Mouse (Mus musculus): Measurements from ENCODE around the gene Dgkz. TPM values are rescaled to one million over a fixed set of nuclear protein-coding genes. Genes with fewer than 3 reads are reported as not detected.

Gene Dgkz
- total RNA-seq (2012; rRNA removed), result 47.0 and 59.0 TPM in 2 replicates

DNA sequence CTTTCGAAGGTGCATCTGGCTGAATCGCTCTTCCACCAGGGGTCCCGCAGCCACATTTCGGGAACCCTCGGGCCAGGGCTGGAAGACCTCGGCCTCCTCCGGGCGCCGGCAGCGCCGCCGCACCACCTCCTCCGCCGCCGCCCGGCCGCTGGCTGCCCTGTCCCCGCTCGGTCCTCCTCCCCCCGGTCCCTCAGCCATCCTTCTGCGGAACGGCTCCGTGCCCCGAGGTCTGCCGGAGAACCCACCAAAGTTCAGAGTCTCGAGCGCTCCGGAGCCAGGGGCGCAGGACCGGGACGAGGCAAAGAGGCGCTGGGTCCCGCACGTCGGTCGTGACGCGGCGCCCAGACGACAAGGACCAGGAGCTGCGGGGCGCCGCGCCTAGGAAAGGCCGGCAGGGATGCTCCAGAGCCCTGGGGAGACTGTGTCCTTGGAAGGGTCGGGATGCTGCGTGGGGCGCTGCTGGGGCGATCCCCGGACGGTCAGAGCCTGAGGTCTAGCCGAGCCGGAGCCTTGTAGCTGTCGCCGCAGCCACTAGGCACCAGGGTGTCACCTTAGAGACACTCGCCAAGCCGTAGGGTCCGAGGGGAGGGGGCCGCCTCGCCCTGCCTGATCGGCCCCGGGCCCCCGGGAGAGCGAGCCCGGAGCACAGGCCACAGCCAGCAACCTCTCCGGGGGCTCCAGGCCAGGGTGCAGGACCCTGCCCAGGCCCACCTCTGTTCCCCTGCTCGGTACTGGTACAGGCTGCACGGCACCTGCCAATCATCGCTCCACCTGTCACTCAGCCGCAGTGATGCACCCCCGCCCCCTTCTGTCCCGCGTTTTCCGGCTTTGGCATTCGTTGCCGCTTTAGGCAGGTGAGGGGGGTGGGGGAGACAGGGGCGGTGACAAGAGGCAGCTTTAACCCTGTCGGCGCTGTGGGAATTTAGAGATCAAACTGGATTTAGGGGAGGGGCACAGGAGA is at the start of gene Dgkz:
Dgkz (minus strand) TSS at position 284 of the 961 bp plus-strand sequence.
- TF ChIP-seq CHD2 (IDR thresholded peaks at IDR 0.05; ENCODE audit: low read depth, low read length) (no peak), ZC3H11A (IDR thresholded peaks at IDR 0.05; ENCODE audit: borderline replicate concordance, low read depth, low read length) (no peak), MAFK (IDR thresholded peaks at IDR 0.05; ENCODE audit: insufficient read depth, low read depth, low read length) (no peak), ZNF384 (IDR thresholded peaks at IDR 0.05; ENCODE audit: low read depth, low read length) (no peak), HCFC1 (IDR thresholded peaks at IDR 0.05; ENCODE audit: borderline replicate concordance, insufficient read depth, low read length) (no peak)
- DNase-seq (ENCODE audit: low read depth, low spot score), result no peak
- H3K9ac ChIP-seq (ENCODE audit: insufficient read depth, low read depth, low read length, poor library complexity, severe bottlenecking), result peak within 1 kb of the TSS; percentile 57
- no peaks in the 10 kb centered on the region for H3K36me3 ChIP-seq (ENCODE audit: control insufficient read depth, insufficient read depth, low read length, poor library complexity, severe bottlenecking)
- H3K4me1 ChIP-seq (ENCODE audit: control insufficient read depth in 2 of 2, insufficient read depth in 2 of 2, low read length in 2 of 2, poor library complexity in 1 of 2), result peaks cover 4 to 41% of the 10 kb centered on the region in 2 experiments; a peak in 3 of 4 replicates
- H3K4me3 ChIP-seq (ENCODE audit: insufficient read depth in 1 of 2, low read depth in 1 of 2, low read length in 2 of 2, poor library complexity in 1 of 2, severe bottlenecking in 1 of 2), result peak within 1 kb of the TSS; percentile 66 to 72
- H3K27ac ChIP-seq (ENCODE audit: insufficient read depth, low read depth, low read length, poor library complexity, severe bottlenecking), result no peak within 1 kb of the TSS
- in situ Hi-C loops (cut with MboI; ENCODE audit: low sequenced_read_pairs in 2 of 2, unreplicated experiment in 2 of 2), result loop anchor here in 1 of 2 experiments (25.0 kb wide), 1 partner anchor 361 kb away; no protein-coding TSS in a partner anchor
- H3K9me3 ChIP-seq (ENCODE audit: control insufficient read depth, insufficient read depth, low read depth, low read length), result no peaks in the 10 kb centered on the region

DNA sequence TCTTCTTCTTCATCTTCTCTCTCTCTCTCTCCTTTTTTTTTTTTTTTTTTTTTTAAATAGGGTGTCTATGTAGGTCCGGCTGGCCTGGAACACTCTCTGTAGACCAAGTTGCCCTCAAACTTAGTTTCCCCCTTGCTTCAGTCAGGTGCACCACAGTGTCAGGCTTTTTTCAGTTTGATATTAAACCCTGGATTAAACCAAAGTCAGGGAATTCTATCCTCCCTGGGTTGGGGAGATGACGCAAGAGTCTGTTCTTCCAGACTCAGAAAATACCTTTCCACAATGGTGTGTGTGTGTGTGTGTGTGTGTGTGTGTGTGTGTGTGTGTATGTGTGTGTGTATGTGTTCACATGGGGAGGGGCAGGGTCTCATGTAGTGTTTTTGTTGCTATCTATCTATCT is 49.5 kb upstream of the Dgkz start:
- Histone ChIP-seq H3K4me1 (ENCODE audit: control insufficient read depth in 2 of 2, insufficient read depth in 2 of 2, low read length in 2 of 2, poor library complexity in 1 of 2) (no peaks in the 10 kb centered on the region), H3K36me3 (ENCODE audit: control insufficient read depth, insufficient read depth, low read length, poor library complexity, severe bottlenecking) (no peaks in the 10 kb centered on the region), H3K4me3 (ENCODE audit: insufficient read depth in 1 of 2, low read depth in 1 of 2, low read length in 2 of 2, poor library complexity in 1 of 2, severe bottlenecking in 1 of 2) (no peak overlapping the region), H3K9ac (ENCODE audit: insufficient read depth, low read depth, low read length, poor library complexity, severe bottlenecking) (no peak overlapping the region), H3K27ac (ENCODE audit: insufficient read depth, low read depth, low read length, poor library complexity, severe bottlenecking) (no peak overlapping the region), H3K9me3 (ENCODE audit: control insufficient read depth, insufficient read depth, low read depth, low read length) (no peaks in the 10 kb centered on the region)
- TF ChIP-seq HCFC1 (IDR thresholded peaks at IDR 0.05; ENCODE audit: borderline replicate concordance, insufficient read depth, low read length), result no peak
- no peak for TF ChIP-seq ZC3H11A (IDR thresholded peaks at IDR 0.05; ENCODE audit: borderline replicate concordance, low read depth, low read length)
- TF ChIP-seq MAFK (IDR thresholded peaks at IDR 0.05; ENCODE audit: insufficient read depth, low read depth, low read length), result no peak
- no peak for TF ChIP-seq ZNF384 (IDR thresholded peaks at IDR 0.05; ENCODE audit: low read depth, low read length)
- TF ChIP-seq CHD2 (IDR thresholded peaks at IDR 0.05; ENCODE audit: low read depth, low read length), result no peak
- in situ Hi-C loops (cut with MboI; ENCODE audit: low sequenced_read_pairs in 2 of 2, unreplicated experiment in 2 of 2), result no loop called here
- DNase-seq (ENCODE audit: low read depth, low spot score), result no peak

- Histone ChIP-seq H3K27ac (ENCODE audit: insufficient read depth, low read depth, low read length, poor library complexity, severe bottlenecking) (no peak within 1 kb of the TSS), H3K36me3 (ENCODE audit: control insufficient read depth, insufficient read depth, low read length, poor library complexity, severe bottlenecking) (no peaks in the 10 kb centered on the region)
- in situ Hi-C loops (cut with MboI; ENCODE audit: low sequenced_read_pairs in 2 of 2, unreplicated experiment in 2 of 2), result no loop called here
Measured at GRCm38 (mm10) chr2:92024274-92024672, 48.6 kb upstream of the Dgkz start, which contains the start of gene Creb3l1. Gene Creb3l1, minus strand, starts transcription at chr2:92024502.

GRCm38 (mm10) chr2:92023362-92024273 is 48.0 kb upstream of the Dgkz start:
- peak overlapping the region; percentile 89 to 94 for H3K4me3 ChIP-seq (ENCODE audit: insufficient read depth in 1 of 2, low read depth in 1 of 2, low read length in 2 of 2, poor library complexity in 1 of 2, severe bottlenecking in 1 of 2)
- H3K9ac ChIP-seq (ENCODE audit: insufficient read depth, low read depth, low read length, poor library complexity, severe bottlenecking), result peak overlapping the region; percentile 48
- no peak for TF ChIP-seq ZNF384 (IDR thresholded peaks at IDR 0.05; ENCODE audit: low read depth, low read length)
- no peak for TF ChIP-seq CHD2 (IDR thresholded peaks at IDR 0.05; ENCODE audit: low read depth, low read length)
- no peak for TF ChIP-seq HCFC1 (IDR thresholded peaks at IDR 0.05; ENCODE audit: borderline replicate concordance, insufficient read depth, low read length)
- TF ChIP-seq MAFK (IDR thresholded peaks at IDR 0.05; ENCODE audit: insufficient read depth, low read depth, low read length), result no peak
- TF ChIP-seq ZC3H11A (IDR thresholded peaks at IDR 0.05; ENCODE audit: borderline replicate concordance, low read depth, low read length), result no peak
- no peaks in the 10 kb centered on the region for H3K4me1 ChIP-seq (ENCODE audit: control insufficient read depth in 2 of 2, insufficient read depth in 2 of 2, low read length in 2 of 2, poor library complexity in 1 of 2)
- no peaks in the 10 kb centered on the region for H3K9me3 ChIP-seq (ENCODE audit: control insufficient read depth, insufficient read depth, low read depth, low read length)
- no peak for DNase-seq (ENCODE audit: low read depth, low spot score)
- no peaks in the 10 kb centered on the region for H3K36me3 ChIP-seq (ENCODE audit: control insufficient read depth, insufficient read depth, low read length, poor library complexity, severe bottlenecking)
- in situ Hi-C loops (cut with MboI; ENCODE audit: low sequenced_read_pairs in 2 of 2, unreplicated experiment in 2 of 2), result no loop called here
- H3K27ac ChIP-seq (ENCODE audit: insufficient read depth, low read depth, low read length, poor library complexity, severe bottlenecking), result no peak overlapping the region

More at GRCm38 (mm10) chr2:92024274-92024672, 48.6 kb upstream of the Dgkz start, which contains the start of gene Creb3l1:
- H3K4me3 ChIP-seq (ENCODE audit: insufficient read depth in 1 of 2, low read depth in 1 of 2, low read length in 2 of 2, poor library complexity in 1 of 2, severe bottlenecking in 1 of 2), result peak within 1 kb of the TSS; percentile 89 to 94
- no peaks in the 10 kb centered on the region for H3K4me1 ChIP-seq (ENCODE audit: control insufficient read depth in 2 of 2, insufficient read depth in 2 of 2, low read length in 2 of 2, poor library complexity in 1 of 2)
- DNase-seq (ENCODE audit: low read depth, low spot score), result no peak
- H3K9me3 ChIP-seq (ENCODE audit: control insufficient read depth, insufficient read depth, low read depth, low read length), result no peaks in the 10 kb centered on the region
- H3K9ac ChIP-seq (ENCODE audit: insufficient read depth, low read depth, low read length, poor library complexity, severe bottlenecking), result peak within 1 kb of the TSS; percentile 48
- TF ChIP-seq CHD2 (IDR thresholded peaks at IDR 0.05; ENCODE audit: low read depth, low read length) (no peak), ZNF384 (IDR thresholded peaks at IDR 0.05; ENCODE audit: low read depth, low read length) (no peak), HCFC1 (IDR thresholded peaks at IDR 0.05; ENCODE audit: borderline replicate concordance, insufficient read depth, low read length) (no peak), ZC3H11A (IDR thresholded peaks at IDR 0.05; ENCODE audit: borderline replicate concordance, low read depth, low read length) (no peak), MAFK (IDR thresholded peaks at IDR 0.05; ENCODE audit: insufficient read depth, low read depth, low read length) (no peak)

Data from ES-E14 (cell line).